Mouse (Mus musculus) testis, adult 2 months (tissue): ENCODE measurements around the gene Gm42669. TPM values are rescaled to one million over a fixed set of nuclear protein-coding genes. Genes with fewer than 3 reads are reported as not detected.

Experiments
- H3K27ac ChIP-seq: fragments of 200-500 bp; 2 replicates; pipeline ENCODE4 v1.5.1; 2012; ENCODE audit warnings: low read depth, low read length; ENCODE audit not compliant: control insufficient read depth, insufficient read depth
- H3K27me3 ChIP-seq: fragments of 200-500 bp; 2 replicates; pipeline ENCODE4 v1.6.1; 2012; ENCODE audit warnings: mild to moderate bottlenecking, low read length, moderate library complexity; ENCODE audit not compliant: control insufficient read depth, insufficient read depth
- H3K36me3 ChIP-seq: fragments of 200-500 bp; 2 replicates; pipeline ENCODE4 v1.6.1; 2012; ENCODE audit warnings: mild to moderate bottlenecking, low read length; ENCODE audit not compliant: control insufficient read depth, insufficient read depth
- H3K4me1 ChIP-seq: fragments of 200-500 bp; 2 replicates; pipeline ENCODE4 v1.6.1; 2012; ENCODE audit warnings: low read length; ENCODE audit not compliant: control insufficient read depth, insufficient read depth
- H3K4me3 ChIP-seq: fragments of 200-500 bp; 2 replicates; pipeline ENCODE4 v1.5.1; 2012; ENCODE audit warnings: low read depth, mild to moderate bottlenecking, low read length, moderate library complexity, mixed read lengths; ENCODE audit not compliant: control insufficient read depth
- CTCF ChIP-seq: fragments of 200-500 bp; IDR thresholded peaks from 2 replicates; pipeline ENCODE4 v1.5.1; 2012; ENCODE audit warnings: low read depth, mild to moderate bottlenecking, inconsistent platforms, low read length, moderate library complexity; ENCODE audit not compliant: control insufficient read depth, insufficient read depth, insufficient replicate concordance
- POLR2A ChIP-seq: fragments of 200-500 bp; IDR thresholded peaks from 2 replicates; pipeline ENCODE4 v1.6.1; 2012; ENCODE audit warnings: low read depth, mild to moderate bottlenecking, inconsistent platforms, low read length, moderate library complexity; ENCODE audit not compliant: control insufficient read depth
- polyA plus RNA-seq: library from polyadenylated mRNA; depleted of rRNA; stranded (reverse); fragments of >200 nt; gene quantifications from 2 replicates; pipeline ENCODE4 v1.2.3, GENCODE M21; 2012

Gene Gm42669
- polyA plus RNA-seq, 1 experiment = 0.11 TPM

GRCm38 (mm10) chr5:107521897-107522296 lies 14.5 kb downstream of the Gm42669 start:
- H3K4me3 ChIP-seq = no peak overlapping the region
- H3K4me1 ChIP-seq = no peaks in the 10 kb centered on the region; the same call in 1 of the 2 replicates
- TF ChIP-seq CTCF (no peak), POLR2A (no peak)
- no peak overlapping the region for H3K27ac ChIP-seq
- H3K36me3 ChIP-seq = no peaks in the 10 kb centered on the region
- H3K27me3 ChIP-seq = no peaks in the 10 kb centered on the region

GRCm38 (mm10) chr5:107524281-107524680 lies 16.9 kb downstream of the Gm42669 start:
- no peaks in the 10 kb centered on the region; the same call in 1 of the 2 replicates for H3K4me1 ChIP-seq
- no peak overlapping the region for H3K4me3 ChIP-seq
- no peaks in the 10 kb centered on the region for H3K27me3 ChIP-seq
- no peak for TF ChIP-seq POLR2A
- TF ChIP-seq CTCF = no peak
- H3K36me3 ChIP-seq = no peaks in the 10 kb centered on the region
- no peak overlapping the region for H3K27ac ChIP-seq

GRCm38 (mm10) chr5:107528856-107529255 lies 21.4 kb downstream of the Gm42669 start:
- Histone ChIP-seq H3K4me3 (no peak overlapping the region), H3K4me1 (no peaks in the 10 kb centered on the region), H3K36me3 (no peaks in the 10 kb centered on the region), H3K27ac (no peak overlapping the region), H3K27me3 (no peaks in the 10 kb centered on the region)
- TF ChIP-seq CTCF = no peak
- no peak for TF ChIP-seq POLR2A

GRCm38 (mm10) chr5:107533590-107533989 lies 26.2 kb downstream of the Gm42669 start:
- H3K4me3 ChIP-seq = no peak overlapping the region

GRCm38 (mm10) chr5:107534581-107534980 lies 27.2 kb downstream of the Gm42669 start, which contains the start of gene 1700028K03Rik:
TSS of gene 1700028K03Rik (plus strand) at chr5:107534709.
- H3K27ac ChIP-seq = peak within 1 kb of the TSS; percentile 76
- no peaks in the 10 kb centered on the region for H3K36me3 ChIP-seq
- H3K4me3 ChIP-seq = peak within 1 kb of the TSS; percentile 91
- peaks cover 2% of the 10 kb centered on the region for H3K4me1 ChIP-seq
- H3K27me3 ChIP-seq = no peaks in the 10 kb centered on the region
- TF ChIP-seq CTCF = no peak
- TF ChIP-seq POLR2A = peak; percentile 82

More at GRCm38 (mm10) chr5:107533590-107533989, 26.2 kb downstream of the Gm42669 start:
- TF ChIP-seq CTCF = no peak
- TF ChIP-seq POLR2A = no peak
- H3K27ac ChIP-seq = no peak overlapping the region
- H3K36me3 ChIP-seq = no peaks in the 10 kb centered on the region
- H3K4me1 ChIP-seq = peaks cover 2% of the 10 kb centered on the region
- no peaks in the 10 kb centered on the region for H3K27me3 ChIP-seq

- TF ChIP-seq CTCF = no peak
- no peak for TF ChIP-seq POLR2A
- Histone ChIP-seq H3K27me3 (no peaks in the 10 kb centered on the region), H3K27ac (no peak overlapping the region), H3K4me1 (no peaks in the 10 kb centered on the region), H3K4me3 (no peak overlapping the region), H3K36me3 (no peaks in the 10 kb centered on the region)
Measured at GRCm38 (mm10) chr5:107541696-107542095, 34.3 kb downstream of the Gm42669 start.

GRCm38 (mm10) chr5:107545927-107546326 lies 38.5 kb downstream of the Gm42669 start:
- no peak overlapping the region for H3K4me3 ChIP-seq
- H3K4me1 ChIP-seq = no peaks in the 10 kb centered on the region
- H3K27ac ChIP-seq = no peak overlapping the region
- H3K36me3 ChIP-seq = peaks cover 4% of the 10 kb centered on the region; the same call in 1 of the 2 replicates
- H3K27me3 ChIP-seq = no peaks in the 10 kb centered on the region
- TF ChIP-seq POLR2A (no peak), CTCF (no peak)
